8 mouse cellular contexts compared by ENCODE assay signal in the genomic region with DNA sequence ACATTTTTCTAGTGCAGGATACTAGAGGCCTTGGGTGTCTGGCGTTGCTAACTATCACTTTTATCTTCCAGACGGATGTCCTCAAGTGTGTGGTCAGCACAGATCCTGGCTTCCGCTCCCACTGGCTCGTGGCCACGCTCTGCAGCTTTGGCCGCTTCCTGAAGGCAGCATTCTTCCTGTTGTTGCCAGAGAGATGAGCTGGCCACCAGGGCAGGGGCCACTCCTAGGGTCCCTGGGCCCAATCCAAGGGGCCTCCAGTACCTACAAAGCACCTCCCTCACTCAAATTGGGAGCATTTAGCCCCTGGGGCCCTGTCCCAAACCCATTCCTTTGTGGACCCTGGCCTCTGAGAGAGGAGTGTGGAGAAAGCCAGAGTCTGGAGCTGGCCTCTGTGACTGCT. TPM values are rescaled to one million over a fixed set of nuclear protein-coding genes. Genes with fewer than 3 reads are reported as not detected.
DNase-seq lines count a peak whose midpoint lies in the region; ATAC-seq lines count a peak whose summit lies in the region.
"Had no signal": no experiment of that assay in that cellular context is flagged by ENCODE, and none has a peak within 500 bp of the region (broad histone marks: within the 10 kb centered on the region; RNA-seq: fewer than 3 reads in every experiment).

No protein-coding gene starts in this region.

- ATAC-seq in hindbrain, embryonic 12.5 days (ENCODE audit: low FRiP score): no peak

- no peak overlapping the region for H3K9ac ChIP-seq in hindbrain, embryonic 12.5 days
- H3K9ac ChIP-seq: hindbrain, embryonic 15.5 days had no signal

- H3K4me1 ChIP-seq in embryonic facial prominence, embryonic 10.5 days: peaks cover 7% of the 10 kb centered on the region; the same call in 1 of the 2 replicates
- H3K4me1 ChIP-seq in hindbrain, embryonic 12.5 days: no peaks in the 10 kb centered on the region
- H3K4me1 ChIP-seq: hindbrain, embryonic 15.5 days had no signal

- 90% methylated on average over 6 of the region's 6 CpGs for WGBS in embryonic facial prominence, embryonic 10.5 days
- WGBS in hindbrain, embryonic 12.5 days: 89% methylated on average over 6 of the region's 6 CpGs

- H3K4me3 ChIP-seq in embryonic facial prominence, embryonic 10.5 days: no peak overlapping the region
- H3K4me3 ChIP-seq in hindbrain, embryonic 12.5 days: no peak overlapping the region
- H3K4me3 ChIP-seq: hindbrain, embryonic 15.5 days had no signal

- peaks cover 50% of the 10 kb centered on the region for H3K36me3 ChIP-seq in embryonic facial prominence, embryonic 10.5 days (replicated peaks)
- peaks cover 15% of the 10 kb centered on the region for H3K36me3 ChIP-seq in hindbrain, embryonic 12.5 days

- H3K27ac ChIP-seq in embryonic facial prominence, embryonic 10.5 days (replicated peaks): 0 out of 2 replicates have a peak overlapping the region, but pooled peaks have one; percentile 10
- H3K27ac ChIP-seq in hindbrain, embryonic 12.5 days: no peak overlapping the region
- H3K27ac ChIP-seq: hindbrain, embryonic 15.5 days had no signal

- no peaks in the 10 kb centered on the region for H3K27me3 ChIP-seq in embryonic facial prominence, embryonic 10.5 days (replicated peaks; ENCODE audit: low read depth, poor library complexity, severe bottlenecking)
- no peaks in the 10 kb centered on the region for H3K27me3 ChIP-seq in hindbrain, embryonic 12.5 days
- H3K27me3 ChIP-seq: hindbrain, embryonic 15.5 days had no signal

- H3K9me3 ChIP-seq in embryonic facial prominence, embryonic 10.5 days: no peaks in the 10 kb centered on the region
- H3K9me3 ChIP-seq in hindbrain, embryonic 12.5 days (replicated peaks): no peaks in the 10 kb centered on the region
- H3K9me3 ChIP-seq: hindbrain, embryonic 15.5 days had no signal

- H3K4me2 ChIP-seq in hindbrain, embryonic 12.5 days (replicated peaks): no peak overlapping the region
- H3K4me2 ChIP-seq: hindbrain, embryonic 15.5 days had no signal

- DNase-seq in adrenal gland, postnatal 14 days: peak; percentile 80
- no peak for DNase-seq in embryonic facial prominence, embryonic 10.5 days (ENCODE audit: low spot score)
- DNase-seq in kidney, adult 18-20 months: peak; percentile 71
- DNase-seq in lung, postnatal 4 days: peak; percentile 66 to 88
- DNase-seq in B cell, adult 2 months: no peak
- no peak for DNase-seq in frontal cortex, adult 2 months (ENCODE audit: extremely low spot score in 1 of 2, low spot score in 1 of 2)

RNA-seq across cellular contexts. Expression of gene Bok, which starts 9.5 kb away (rescaled TPM):
- total RNA-seq in adrenal gland, postnatal 14 days (2021): 9.9 and 12.2 TPM in 2 replicates
- polyA plus RNA-seq in embryonic facial prominence, embryonic 10.5 days (2016; fragmentation: Nextera tagmentation; extraction: Ambion mirVana): 38.1 and 38.6 TPM in 2 replicates
- polyA plus RNA-seq in frontal cortex, adult 2 months (2012; rRNA removed): 48.4 and 53.9 TPM in 2 replicates
- polyA plus RNA-seq in hindbrain, embryonic 12.5 days (2016; fragmentation: Nextera tagmentation; extraction: Ambion mirVana): 43.8 and 44.1 TPM in 2 replicates

RNA-seq across cellular contexts. Expression of gene Stk25, which starts 36.5 kb away (rescaled TPM):
- 101 and 103 TPM in 2 replicates for total RNA-seq in adrenal gland, postnatal 14 days (2021)
- polyA plus RNA-seq in embryonic facial prominence, embryonic 10.5 days (2016; fragmentation: Nextera tagmentation; extraction: Ambion mirVana): 164 and 174 TPM in 2 replicates
- 359 and 411 TPM in 2 replicates for polyA plus RNA-seq in frontal cortex, adult 2 months (2012; rRNA removed)
- 249 and 254 TPM in 2 replicates for polyA plus RNA-seq in hindbrain, embryonic 12.5 days (2016; fragmentation: Nextera tagmentation; extraction: Ambion mirVana)

RNA-seq across cellular contexts. Expression of gene Atg4b, which starts 56.3 kb away (rescaled TPM):
- 67.3 and 69.4 TPM in 2 replicates for total RNA-seq in adrenal gland, postnatal 14 days (2021)
- polyA plus RNA-seq in embryonic facial prominence, embryonic 10.5 days (2016; fragmentation: Nextera tagmentation; extraction: Ambion mirVana): 95.3 and 98.1 TPM in 2 replicates
- 49.9 and 50.6 TPM in 2 replicates for polyA plus RNA-seq in frontal cortex, adult 2 months (2012; rRNA removed)
- polyA plus RNA-seq in hindbrain, embryonic 12.5 days (2016; fragmentation: Nextera tagmentation; extraction: Ambion mirVana): 106 and 110 TPM in 2 replicates

RNA-seq across cellular contexts. Expression of gene Thap4, which starts 59.7 kb away (rescaled TPM):
- 42.6 and 45.8 TPM in 2 replicates for total RNA-seq in adrenal gland, postnatal 14 days (2021)
- polyA plus RNA-seq in embryonic facial prominence, embryonic 10.5 days (2016; fragmentation: Nextera tagmentation; extraction: Ambion mirVana): 51.6 and 51.7 TPM in 2 replicates
- polyA plus RNA-seq in frontal cortex, adult 2 months (2012; rRNA removed): 34.8 and 38.4 TPM in 2 replicates
- 39.5 and 39.9 TPM in 2 replicates for polyA plus RNA-seq in hindbrain, embryonic 12.5 days (2016; fragmentation: Nextera tagmentation; extraction: Ambion mirVana)

Comparison
In these comparisons a context has a peak if more than half of its experiments do, and no peak if none do; other contexts are left out.
1. DNase-seq: peak in adrenal gland, postnatal 14 days (single experiment), kidney, adult 18-20 months (single experiment) and lung, postnatal 4 days (2 of 2); none in embryonic facial prominence, embryonic 10.5 days (single experiment), B cell, adult 2 months (0 of 2) and frontal cortex, adult 2 months (0 of 2).